Mouse (Mus musculus): ENCODE results near the gene Bud23.
"Not testable (repeated sequence)": the region's sequence is repeated elsewhere in the genome, so short reads cannot be mapped to it uniquely, and the experiment has no call there.

Gene Bud23

GRCm38 (mm10) chr5:135064909-135065446, at the start of gene Bud23:
Bud23 (minus strand) TSS chr5:135064959.
- DNase-seq = not testable (repeated sequence)

- DNase-seq = no peak
These were observed 49.0 kb upstream of the Bud23 start for GRCm38 (mm10) chr5:135113782-135114181.

- no peak for DNase-seq
These were observed 45.2 kb upstream of the Bud23 start for GRCm38 (mm10) chr5:135109976-135110375.

- DNase-seq = no peak
These were observed 44.7 kb upstream of the Bud23 start for GRCm38 (mm10) chr5:135109426-135109825.

GRCm38 (mm10) chr5:135109017-135109416, 44.3 kb upstream of the Bud23 start:
- no peak for DNase-seq

- DNase-seq = no peak
These were observed 43.1 kb upstream of the Bud23 start for GRCm38 (mm10) chr5:135107521-135108501.

GRCm38 (mm10) chr5:135106758-135107256, 42.0 kb upstream of the Bud23 start:
- DNase-seq = peak; percentile 36 to 53

GRCm38 (mm10) chr5:135103999-135104660, 39.4 kb upstream of the Bud23 start:
- DNase-seq = no peak

GRCm38 (mm10) chr5:135100981-135101380, 36.2 kb upstream of the Bud23 start:
- DNase-seq = no peak

- no peak for DNase-seq
These were observed 24.9 kb upstream of the Bud23 start, which contains the start of gene Mlxipl for GRCm38 (mm10) chr5:135089653-135090052. Mlxipl (plus strand) TSS chr5:135089890.

- DNase-seq = no peak
These were observed 22.1 kb upstream of the Bud23 start for GRCm38 (mm10) chr5:135086871-135087270.

- DNase-seq = no peak
These were observed 15.8 kb upstream of the Bud23 start for GRCm38 (mm10) chr5:135080539-135080938.

- no peak for DNase-seq
These were observed 14.8 kb upstream of the Bud23 start for GRCm38 (mm10) chr5:135079578-135079977.

GRCm38 (mm10) chr5:135078482-135078810, 13.7 kb upstream of the Bud23 start:
- DNase-seq = no peak

GRCm38 (mm10) chr5:135077564-135078481, 13.1 kb upstream of the Bud23 start, which contains the start of gene Vps37d:
Vps37d (minus strand) TSS chr5:135078266.
- DNase-seq = peak; percentile 61 to 68

- DNase-seq = no peak
These were observed 12.3 kb upstream of the Bud23 start for GRCm38 (mm10) chr5:135076931-135077505.

- no peak for DNase-seq
These were observed 11.6 kb upstream of the Bud23 start for GRCm38 (mm10) chr5:135076368-135076767.

GRCm38 (mm10) chr5:135075655-135076054, 10.9 kb upstream of the Bud23 start:
- no peak for DNase-seq

- DNase-seq = no peak
These were observed 8.8 kb upstream of the Bud23 start for GRCm38 (mm10) chr5:135073349-135074150.

- DNase-seq = no peak
These were observed 8.0 kb upstream of the Bud23 start for GRCm38 (mm10) chr5:135072720-135073119.

- DNase-seq = no peak
These were observed 7.3 kb upstream of the Bud23 start for GRCm38 (mm10) chr5:135072061-135072460.

All from thymus, adult 18-20 months (tissue).